Mouse (Mus musculus): Measurements from ENCODE around the gene Depdc1b. TPM values are rescaled to one million over a fixed set of nuclear protein-coding genes. Genes with fewer than 3 reads are reported as not detected.

The Depdc1b gene
- polyA plus RNA-seq, 1 experiment from 2014 or later = 4.0 TPM

DNA sequence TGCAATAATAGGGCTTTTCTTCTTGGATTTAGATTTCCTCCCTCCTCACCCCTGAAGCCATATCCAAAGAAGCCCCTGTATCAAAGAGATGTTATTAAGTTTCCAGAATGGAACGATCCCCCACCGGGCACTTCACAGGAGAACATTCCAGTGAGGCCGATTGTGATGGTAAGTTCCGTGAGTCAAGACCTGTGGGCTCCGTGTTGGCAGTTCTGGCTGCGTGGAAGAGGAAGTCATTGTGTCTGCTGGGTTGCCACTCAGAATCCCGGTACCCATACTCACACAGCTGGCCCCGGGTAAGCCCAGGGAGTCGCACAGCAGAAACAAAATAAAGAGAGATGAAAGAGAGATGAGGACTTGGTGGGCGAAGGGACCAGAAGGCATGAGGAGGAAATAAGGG, 41.2 kb downstream of the Depdc1b start:
- H3K36me3 ChIP-seq = no peaks in the 10 kb centered on the region
- H3K4me2 ChIP-seq = no peak overlapping the region
- H3K27ac ChIP-seq (replicated peaks) = no peak overlapping the region
- WGBS = 73% methylated on average over 10 of the region's 10 CpGs
- no peak for ATAC-seq (ENCODE audit: extremely low read depth, insufficient number of reproducible peaks, low FRiP score, low TSS enrichment)
- no peak overlapping the region for H3K4me3 ChIP-seq
- no peaks in the 10 kb centered on the region for H3K27me3 ChIP-seq (replicated peaks)
- H3K4me1 ChIP-seq = no peaks in the 10 kb centered on the region
- no peak overlapping the region for H3K9ac ChIP-seq
- H3K9me3 ChIP-seq = no peaks in the 10 kb centered on the region

DNA sequence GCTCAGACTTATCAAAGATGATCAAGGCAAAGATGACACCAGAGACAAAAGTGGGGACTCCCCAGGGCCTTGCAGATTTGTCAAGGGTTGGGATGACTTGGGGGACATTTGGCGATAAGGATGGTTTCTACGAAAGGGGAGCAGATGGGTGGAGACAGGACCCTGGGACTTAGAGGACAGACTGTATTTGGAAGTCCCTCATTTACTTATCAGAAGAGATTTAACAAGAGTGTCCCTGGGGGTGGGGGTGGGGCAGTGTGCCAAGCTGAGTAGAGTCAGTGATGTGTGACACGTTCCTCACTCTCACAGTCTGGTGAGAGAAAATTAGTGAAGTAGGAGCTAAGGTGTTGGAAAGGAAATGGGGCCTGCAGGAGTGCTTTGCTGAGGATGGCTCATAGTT, 42.1 kb downstream of the Depdc1b start:
- H3K36me3 ChIP-seq = no peaks in the 10 kb centered on the region
- no peaks in the 10 kb centered on the region for H3K27me3 ChIP-seq (replicated peaks)

DNA sequence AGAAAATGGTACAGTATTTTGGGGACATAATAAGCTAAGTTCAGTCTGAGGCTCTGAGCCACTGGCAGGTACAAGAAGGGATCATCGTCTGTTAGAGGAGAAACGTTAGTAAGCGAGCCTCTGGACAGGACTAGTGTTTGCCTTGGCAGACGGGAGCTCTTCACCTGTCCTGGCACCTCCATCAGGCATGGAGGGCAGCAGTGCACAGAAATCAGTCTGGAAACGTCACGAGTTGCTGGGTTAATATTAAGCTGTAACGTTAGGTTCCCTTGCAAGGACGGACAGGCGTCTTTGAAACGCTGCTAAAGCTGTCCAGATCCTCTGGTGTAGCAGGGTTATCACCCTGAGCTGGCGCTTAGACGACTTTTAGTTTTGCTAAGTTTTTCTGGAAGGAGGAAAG, 51.4 kb downstream of the Depdc1b start:
- Histone ChIP-seq H3K9me3 (peaks cover 4% of the 10 kb centered on the region; the same call in 1 of the 2 replicates), H3K4me1 (0 out of 2 replicates have a peak, but pooled peaks cover 2% of the 10 kb centered on the region), H3K9ac (no peak overlapping the region), H3K4me2 (no peak overlapping the region), H3K27ac (replicated peaks) (no peak overlapping the region), H3K27me3 (replicated peaks) (no peaks in the 10 kb centered on the region), H3K4me3 (no peak overlapping the region), H3K36me3 (peaks cover 21% of the 10 kb centered on the region)
- 86% methylated on average over 12 of the region's 12 CpGs for WGBS
- no peak for ATAC-seq (ENCODE audit: extremely low read depth, insufficient number of reproducible peaks, low FRiP score, low TSS enrichment)

More for the DNA sequence above, 42.1 kb downstream of the Depdc1b start:
- H3K4me3 ChIP-seq = no peak overlapping the region
- H3K4me1 ChIP-seq = no peaks in the 10 kb centered on the region
- no peak overlapping the region for H3K4me2 ChIP-seq
- no peak for ATAC-seq (ENCODE audit: extremely low read depth, insufficient number of reproducible peaks, low FRiP score, low TSS enrichment)
- H3K9ac ChIP-seq = no peak overlapping the region
- 44% methylated on average over 3 of the region's 3 CpGs for WGBS
- H3K9me3 ChIP-seq = no peaks in the 10 kb centered on the region
- no peak overlapping the region for H3K27ac ChIP-seq (replicated peaks)

GRCm38 (mm10) chr13:108370241-108370941, 54.3 kb downstream of the Depdc1b start:
- Histone ChIP-seq H3K4me3 (no peak overlapping the region), H3K9me3 (peaks cover 4% of the 10 kb centered on the region; the same call in 1 of the 2 replicates), H3K27me3 (replicated peaks) (no peaks in the 10 kb centered on the region), H3K36me3 (peaks cover 21% of the 10 kb centered on the region), H3K4me1 (0 out of 2 replicates have a peak, but pooled peaks cover 2% of the 10 kb centered on the region), H3K4me2 (no peak overlapping the region), H3K27ac (replicated peaks) (no peak overlapping the region), H3K9ac (no peak overlapping the region)
- no peak for ATAC-seq (ENCODE audit: extremely low read depth, insufficient number of reproducible peaks, low FRiP score, low TSS enrichment)
- 85% methylated on average over 5 of the region's 5 CpGs for WGBS

DNA sequence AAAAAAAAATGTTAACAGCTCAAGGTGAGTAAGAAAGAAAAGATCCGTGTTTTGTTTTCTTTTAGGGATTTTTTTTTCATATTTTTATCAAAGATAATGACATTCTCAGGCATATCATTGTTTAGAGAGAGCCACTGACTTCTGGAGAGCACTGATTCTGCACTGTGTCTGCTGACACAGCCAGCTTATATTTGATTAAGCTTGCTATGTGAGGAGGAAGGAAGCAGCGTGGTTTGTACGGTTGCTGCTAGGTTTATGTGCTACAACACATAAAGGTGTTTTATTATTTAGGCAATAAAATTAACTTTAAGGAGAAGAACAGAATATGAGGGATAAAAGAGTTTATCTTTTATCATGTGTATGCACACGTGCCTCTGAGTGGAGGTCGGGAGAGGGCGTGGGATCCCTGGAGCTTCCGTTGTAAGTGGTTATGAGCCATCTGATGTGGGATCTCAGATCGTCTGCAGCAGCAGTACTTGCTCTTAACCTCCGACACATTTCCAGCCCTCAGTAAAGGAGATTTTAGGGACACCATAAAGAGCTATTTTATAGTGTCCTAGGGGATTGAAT, 55.3 kb downstream of the Depdc1b start:
- Histone ChIP-seq H3K27me3 (replicated peaks) (no peaks in the 10 kb centered on the region), H3K4me2 (no peak overlapping the region), H3K9ac (no peak overlapping the region), H3K4me3 (no peak overlapping the region), H3K36me3 (peaks cover 16% of the 10 kb centered on the region), H3K27ac (replicated peaks) (no peak overlapping the region), H3K9me3 (no peaks in the 10 kb centered on the region), H3K4me1 (0 out of 2 replicates have a peak, but pooled peaks cover 2% of the 10 kb centered on the region)
- ATAC-seq (ENCODE audit: extremely low read depth, insufficient number of reproducible peaks, low FRiP score, low TSS enrichment) = no peak
- WGBS = 56% methylated on average over 9 of the region's 9 CpGs

DNA sequence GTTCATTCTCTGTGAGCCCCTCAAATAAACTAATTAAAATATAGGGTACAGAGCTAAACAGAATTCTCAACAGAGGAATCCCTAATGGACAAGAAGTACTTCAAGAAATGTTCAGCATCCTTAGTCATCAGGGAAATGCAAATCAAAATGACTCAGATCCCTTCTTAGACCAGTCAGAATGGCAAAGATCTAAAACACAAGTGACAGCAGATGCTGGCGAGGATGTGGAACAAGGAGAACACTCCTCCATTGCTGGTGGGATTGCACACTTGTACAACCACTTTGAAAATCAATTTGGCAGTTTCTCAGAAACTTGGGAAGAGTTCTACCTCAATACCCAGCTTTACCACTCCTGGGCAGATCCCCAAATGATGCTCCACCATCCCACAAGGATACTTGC, 57.1 kb downstream of the Depdc1b start:
- no peaks in the 10 kb centered on the region for H3K27me3 ChIP-seq (replicated peaks)
- ATAC-seq (ENCODE audit: extremely low read depth, insufficient number of reproducible peaks, low FRiP score, low TSS enrichment) = no peak
- H3K4me2 ChIP-seq = no peak overlapping the region
- H3K4me1 ChIP-seq = 0 out of 2 replicates have a peak, but pooled peaks cover 2% of the 10 kb centered on the region
- H3K4me3 ChIP-seq = no peak overlapping the region
- H3K9ac ChIP-seq = no peak overlapping the region
- H3K27ac ChIP-seq (replicated peaks) = no peak overlapping the region
- peaks cover 16% of the 10 kb centered on the region for H3K36me3 ChIP-seq
- WGBS = 83% methylated on average over 1 of the region's 1 CpGs
- H3K9me3 ChIP-seq = no peaks in the 10 kb centered on the region

DNA sequence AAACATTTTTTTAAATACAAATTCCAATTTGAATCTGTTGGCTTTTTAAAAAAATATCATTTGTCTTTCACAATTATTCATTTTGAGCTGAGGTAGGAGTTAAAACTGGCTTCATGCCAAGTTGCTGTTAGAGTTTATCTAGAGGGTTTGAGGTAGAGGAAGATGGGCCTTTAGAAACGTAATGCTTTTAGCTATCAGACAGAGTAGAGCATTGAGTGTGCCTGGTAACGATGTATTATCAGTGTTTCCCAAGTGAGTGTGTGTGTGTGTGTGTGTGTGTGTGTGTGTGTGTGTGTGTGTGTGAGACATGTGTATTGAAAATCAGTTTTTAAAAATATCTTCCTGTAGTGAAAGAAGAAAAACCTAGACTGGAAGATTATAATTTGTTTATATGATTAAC, 60.5 kb downstream of the Depdc1b start:
- no peak overlapping the region for H3K27ac ChIP-seq (replicated peaks)
- H3K4me3 ChIP-seq = no peak overlapping the region
- no peak overlapping the region for H3K9ac ChIP-seq
- no peaks in the 10 kb centered on the region for H3K9me3 ChIP-seq
- H3K4me2 ChIP-seq = no peak overlapping the region
- H3K27me3 ChIP-seq (replicated peaks) = no peaks in the 10 kb centered on the region
- ATAC-seq (ENCODE audit: extremely low read depth, insufficient number of reproducible peaks, low FRiP score, low TSS enrichment) = no peak
- no peaks in the 10 kb centered on the region for H3K4me1 ChIP-seq
- WGBS = 15% methylated on average over 2 of the region's 2 CpGs
- peaks cover 16% of the 10 kb centered on the region for H3K36me3 ChIP-seq

- H3K36me3 ChIP-seq = peaks cover 5% of the 10 kb centered on the region; the same call in 1 of the 2 replicates
- no peak overlapping the region for H3K9ac ChIP-seq
- no peak for ATAC-seq (ENCODE audit: extremely low read depth, insufficient number of reproducible peaks, low FRiP score, low TSS enrichment)
- no peaks in the 10 kb centered on the region for H3K9me3 ChIP-seq
- H3K4me3 ChIP-seq = no peak overlapping the region
- no peak overlapping the region for H3K27ac ChIP-seq (replicated peaks)
- 0 out of 2 replicates have a peak, but pooled peaks cover under 1% of the 10 kb centered on the region for H3K4me1 ChIP-seq
- no peak overlapping the region for H3K4me2 ChIP-seq
- H3K27me3 ChIP-seq (replicated peaks) = no peaks in the 10 kb centered on the region
- 79% methylated on average over 3 of the region's 3 CpGs for WGBS
Measured at GRCm38 (mm10) chr13:108381161-108381560, 65.0 kb downstream of the Depdc1b start.

DNA sequence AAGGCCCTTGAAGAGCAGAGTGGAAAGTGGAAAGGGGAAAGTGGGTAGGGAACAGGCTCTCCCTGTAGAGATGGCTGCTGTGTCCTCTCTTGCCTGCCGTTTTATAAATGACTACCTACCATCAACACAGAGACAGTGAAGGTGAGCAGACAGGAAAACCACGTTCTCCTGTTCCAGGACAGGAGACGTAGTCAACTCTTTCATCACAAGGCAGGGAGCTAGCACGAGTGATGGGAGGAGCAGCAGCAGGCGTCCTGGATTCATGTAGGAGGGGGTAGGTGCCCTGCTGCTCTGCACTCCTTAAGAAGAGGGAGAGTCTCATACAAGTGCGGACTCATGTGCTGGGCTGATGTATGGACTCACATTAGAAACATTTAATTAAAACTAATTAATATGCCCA, 66.9 kb downstream of the Depdc1b start:
- ATAC-seq (ENCODE audit: extremely low read depth, insufficient number of reproducible peaks, low FRiP score, low TSS enrichment) = no peak
- Histone ChIP-seq H3K9ac (no peak overlapping the region), H3K27me3 (replicated peaks) (no peaks in the 10 kb centered on the region), H3K4me3 (no peak overlapping the region), H3K4me2 (no peak overlapping the region), H3K36me3 (peaks cover 5% of the 10 kb centered on the region; the same call in 1 of the 2 replicates), H3K9me3 (no peaks in the 10 kb centered on the region), H3K4me1 (peaks cover 7% of the 10 kb centered on the region; the same call in 1 of the 2 replicates), H3K27ac (replicated peaks) (no peak overlapping the region)
- WGBS = 68% methylated on average over 6 of the region's 6 CpGs

DNA sequence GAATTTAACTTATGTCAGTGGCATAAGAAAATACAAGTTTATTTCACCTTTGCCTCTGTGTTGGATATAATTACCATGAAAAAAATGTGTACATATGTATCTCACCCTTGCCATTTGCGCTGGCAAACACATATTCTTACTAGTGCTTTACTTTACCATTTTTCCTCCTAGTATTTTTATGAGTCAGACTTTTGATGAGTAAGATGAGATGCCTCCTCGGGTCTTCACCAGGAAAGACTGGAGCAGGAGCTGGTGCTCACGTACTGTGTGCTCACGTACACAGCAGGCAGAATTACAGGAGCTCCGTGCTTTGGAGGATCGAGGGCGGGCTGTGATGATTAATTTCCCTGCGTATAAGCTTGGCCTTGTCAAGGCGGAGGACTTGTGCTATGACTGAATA, 69.9 kb downstream of the Depdc1b start:
- no peak overlapping the region for H3K4me2 ChIP-seq
- H3K36me3 ChIP-seq = peaks cover 5% of the 10 kb centered on the region; the same call in 1 of the 2 replicates
- no peaks in the 10 kb centered on the region for H3K9me3 ChIP-seq
- H3K9ac ChIP-seq = no peak overlapping the region
- peaks cover 7% of the 10 kb centered on the region; the same call in 1 of the 2 replicates for H3K4me1 ChIP-seq
- H3K27me3 ChIP-seq (replicated peaks) = no peaks in the 10 kb centered on the region
- no peak for ATAC-seq (ENCODE audit: extremely low read depth, insufficient number of reproducible peaks, low FRiP score, low TSS enrichment)
- WGBS = 84% methylated on average over 9 of the region's 9 CpGs
- H3K27ac ChIP-seq (replicated peaks) = no peak overlapping the region
- no peak overlapping the region for H3K4me3 ChIP-seq

- no peak overlapping the region for H3K9ac ChIP-seq
- 4% methylated on average over 1 of the region's 1 CpGs for WGBS
Measured at GRCm38 (mm10) chr13:108390565-108390964, 74.4 kb downstream of the Depdc1b start.

More at GRCm38 (mm10) chr13:108390565-108390964, 74.4 kb downstream of the Depdc1b start:
- peaks cover 7% of the 10 kb centered on the region; the same call in 1 of the 2 replicates for H3K4me1 ChIP-seq
- H3K27ac ChIP-seq (replicated peaks) = no peak overlapping the region
- H3K27me3 ChIP-seq (replicated peaks) = no peaks in the 10 kb centered on the region
- no peak overlapping the region for H3K4me3 ChIP-seq
- H3K9me3 ChIP-seq = no peaks in the 10 kb centered on the region
- ATAC-seq (ENCODE audit: extremely low read depth, insufficient number of reproducible peaks, low FRiP score, low TSS enrichment) = no peak
- H3K36me3 ChIP-seq = no peaks in the 10 kb centered on the region
- no peak overlapping the region for H3K4me2 ChIP-seq

Data from heart, embryonic 13.5 days (tissue).